21 mouse cellular contexts compared by ENCODE assay signal in genomic region chr9:64939281-64939680, GRCm38 (mm10). TPM values are rescaled to one million over a fixed set of nuclear protein-coding genes. Genes with fewer than 3 reads are reported as not detected.
A peak's percentile ranks its signal among the peaks of the same experiment; 100 is the strongest.
DNase-seq lines count a peak whose midpoint lies in the region; ATAC-seq and TF ChIP-seq lines count a peak whose summit lies in the region.
"Had no signal": no experiment of that assay in that cellular context is flagged by ENCODE, and none has a peak within 500 bp of the region (broad histone marks: within the 10 kb centered on the region; RNA-seq: fewer than 3 reads in every experiment).

No protein-coding gene starts in this region.

- H3K9me3 ChIP-seq in embryonic facial prominence, embryonic 14.5 days (ENCODE audit: control insufficient read depth, low read length): no peaks in the 10 kb centered on the region
- H3K9me3 ChIP-seq in embryonic facial prominence, embryonic 10.5 days: no peaks in the 10 kb centered on the region
- no peaks in the 10 kb centered on the region for H3K9me3 ChIP-seq in lung, embryonic 16.5 days (ENCODE audit: control insufficient read depth, low read length)
- no peaks in the 10 kb centered on the region for H3K9me3 ChIP-seq in liver, postnatal 0 days (ENCODE audit: low read length)
- H3K9me3 ChIP-seq in kidney, embryonic 14.5 days (ENCODE audit: control insufficient read depth, low read length): no peaks in the 10 kb centered on the region
- H3K9me3 ChIP-seq in stomach, postnatal 0 days (ENCODE audit: control insufficient read depth, low read length): no peaks in the 10 kb centered on the region
- H3K9me3 ChIP-seq: embryonic facial prominence, embryonic 15.5 days; forebrain, embryonic 12.5 days; heart, embryonic 15.5 days; hindbrain, embryonic 10.5 days; midbrain, embryonic 13.5 days had no signal

- H3K9ac ChIP-seq in embryonic facial prominence, embryonic 14.5 days (ENCODE audit: low read depth, low read length): 0 out of 2 replicates have a peak overlapping the region, but pooled peaks have one; percentile 15
- 0 out of 2 replicates have a peak overlapping the region, but pooled peaks have one; percentile 5 for H3K9ac ChIP-seq in lung, embryonic 16.5 days (ENCODE audit: low read length)
- no peak overlapping the region for H3K9ac ChIP-seq in liver, postnatal 0 days (replicated peaks)
- H3K9ac ChIP-seq in kidney, embryonic 14.5 days (ENCODE audit: low read depth, low read length): no peak overlapping the region
- H3K9ac ChIP-seq in stomach, postnatal 0 days (ENCODE audit: low read length): no peak overlapping the region
- H3K9ac ChIP-seq: embryonic facial prominence, embryonic 15.5 days; forebrain, embryonic 12.5 days; heart, embryonic 15.5 days; midbrain, embryonic 13.5 days had no signal

- TF ChIP-seq EP300 in liver, postnatal 0 days (IDR thresholded peaks at IDR 0.05; ENCODE audit: low read depth): no peak
- no peak for TF ChIP-seq EP300 in stomach, postnatal 0 days (optimal IDR thresholded peaks at IDR 0.05)

- H3K4me3 ChIP-seq in embryonic facial prominence, embryonic 14.5 days (ENCODE audit: low read depth, low read length): no peak overlapping the region
- H3K4me3 ChIP-seq in embryonic facial prominence, embryonic 10.5 days: no peak overlapping the region
- H3K4me3 ChIP-seq in lung, embryonic 16.5 days (ENCODE audit: low read length): no peak overlapping the region
- no peak overlapping the region for H3K4me3 ChIP-seq in liver, postnatal 0 days (ENCODE audit: low read depth, low read length)
- no peak overlapping the region for H3K4me3 ChIP-seq in kidney, embryonic 14.5 days (ENCODE audit: low read length)
- no peak overlapping the region for H3K4me3 ChIP-seq in stomach, postnatal 0 days (ENCODE audit: low read depth, low read length)
- H3K4me3 ChIP-seq: embryonic facial prominence, embryonic 15.5 days; forebrain, embryonic 12.5 days; heart, embryonic 15.5 days; hindbrain, embryonic 10.5 days; midbrain, embryonic 13.5 days had no signal

- WGBS in embryonic facial prominence, embryonic 14.5 days: 57% methylated on average over 4 of the region's 4 CpGs
- WGBS in embryonic facial prominence, embryonic 10.5 days: 66% methylated on average over 4 of the region's 4 CpGs
- WGBS in lung, embryonic 16.5 days: 40% methylated on average over 4 of the region's 4 CpGs
- 32% methylated on average over 4 of the region's 4 CpGs for WGBS in liver, postnatal 0 days (ENCODE audit: insufficient replicate concordance)
- WGBS in kidney, embryonic 14.5 days: 59% methylated on average over 4 of the region's 4 CpGs
- WGBS in stomach, postnatal 0 days: 46% methylated on average over 4 of the region's 4 CpGs

- DNase-seq in embryonic facial prominence, embryonic 14.5 days (ENCODE audit: low spot score): no peak
- no peak for DNase-seq in embryonic facial prominence, embryonic 10.5 days (ENCODE audit: low spot score)
- no peak for DNase-seq in lung, postnatal 36 days
- no peak for DNase-seq in liver, postnatal 0 days
- DNase-seq in stomach, postnatal 0 days (ENCODE audit: low spot score): no peak
- DNase-seq: cerebellum, adult 9-10 months; gastrocnemius, postnatal 10 days; heart, adult 18-20 months; kidney, adult 11 months; kidney, postnatal 14 days; thymus, adult 18-20 months; thymus, postnatal 4 days had no signal

- no peak overlapping the region for H3K27ac ChIP-seq in embryonic facial prominence, embryonic 14.5 days (replicated peaks; ENCODE audit: low read depth, low read length)
- H3K27ac ChIP-seq in embryonic facial prominence, embryonic 10.5 days (replicated peaks): no peak overlapping the region
- H3K27ac ChIP-seq in lung, embryonic 16.5 days (ENCODE audit: low read length): no peak overlapping the region
- no peak overlapping the region for H3K27ac ChIP-seq in liver, postnatal 0 days (ENCODE audit: low read depth)
- H3K27ac ChIP-seq in kidney, embryonic 14.5 days (ENCODE audit: low read depth, low read length): no peak overlapping the region
- no peak overlapping the region for H3K27ac ChIP-seq in stomach, postnatal 0 days (replicated peaks)
- H3K27ac ChIP-seq: embryonic facial prominence, embryonic 15.5 days; forebrain, embryonic 12.5 days; heart, embryonic 15.5 days; hindbrain, embryonic 10.5 days; midbrain, embryonic 13.5 days had no signal

- H3K36me3 ChIP-seq in embryonic facial prominence, embryonic 14.5 days (ENCODE audit: control insufficient read depth, insufficient read depth, low read length): no peaks in the 10 kb centered on the region
- H3K36me3 ChIP-seq in embryonic facial prominence, embryonic 10.5 days (replicated peaks): no peaks in the 10 kb centered on the region
- H3K36me3 ChIP-seq in lung, embryonic 16.5 days (ENCODE audit: control insufficient read depth, insufficient read depth, low read length): no peaks in the 10 kb centered on the region
- no peaks in the 10 kb centered on the region for H3K36me3 ChIP-seq in liver, postnatal 0 days (replicated peaks; ENCODE audit: insufficient read depth, low read length)
- H3K36me3 ChIP-seq in kidney, embryonic 14.5 days (ENCODE audit: control insufficient read depth, insufficient read depth, low read length): no peaks in the 10 kb centered on the region
- no peaks in the 10 kb centered on the region for H3K36me3 ChIP-seq in stomach, postnatal 0 days (ENCODE audit: control insufficient read depth, insufficient read depth, low read length)
- H3K36me3 ChIP-seq: embryonic facial prominence, embryonic 15.5 days; forebrain, embryonic 12.5 days; heart, embryonic 15.5 days; hindbrain, embryonic 10.5 days; midbrain, embryonic 13.5 days had no signal

- no peak for TF ChIP-seq CTCF in liver, postnatal 0 days (IDR thresholded peaks at IDR 0.05; ENCODE audit: low read depth)
- no peak for TF ChIP-seq CTCF in stomach, postnatal 0 days (IDR thresholded peaks at IDR 0.05; ENCODE audit: low read depth)

- 0 out of 2 replicates have a peak, but pooled peaks cover 6% of the 10 kb centered on the region for H3K4me1 ChIP-seq in embryonic facial prominence, embryonic 14.5 days (ENCODE audit: control insufficient read depth, insufficient read depth, low read length)
- peaks cover 11% of the 10 kb centered on the region for H3K4me1 ChIP-seq in embryonic facial prominence, embryonic 10.5 days
- peaks cover 15% of the 10 kb centered on the region for H3K4me1 ChIP-seq in lung, embryonic 16.5 days (replicated peaks; ENCODE audit: control insufficient read depth, insufficient read depth, low read length)
- H3K4me1 ChIP-seq in liver, postnatal 0 days (ENCODE audit: insufficient read depth): peaks cover 13% of the 10 kb centered on the region
- H3K4me1 ChIP-seq in kidney, embryonic 14.5 days (ENCODE audit: control insufficient read depth, insufficient read depth, low read length): peaks cover 7% of the 10 kb centered on the region; the same call in 1 of the 2 replicates
- H3K4me1 ChIP-seq in stomach, postnatal 0 days (replicated peaks; ENCODE audit: control insufficient read depth, insufficient read depth): no peaks in the 10 kb centered on the region

- H3K27me3 ChIP-seq in embryonic facial prominence, embryonic 14.5 days (replicated peaks; ENCODE audit: control insufficient read depth, insufficient read depth, low read length): no peaks in the 10 kb centered on the region
- H3K27me3 ChIP-seq in embryonic facial prominence, embryonic 10.5 days (replicated peaks; ENCODE audit: low read depth, poor library complexity, severe bottlenecking): peaks cover 31% of the 10 kb centered on the region
- H3K27me3 ChIP-seq in lung, embryonic 16.5 days (ENCODE audit: control insufficient read depth, insufficient read depth, low read depth, low read length): no peaks in the 10 kb centered on the region
- no peaks in the 10 kb centered on the region for H3K27me3 ChIP-seq in liver, postnatal 0 days (ENCODE audit: insufficient read depth, low read length)
- no peaks in the 10 kb centered on the region for H3K27me3 ChIP-seq in kidney, embryonic 14.5 days (ENCODE audit: control insufficient read depth, insufficient read depth, low read length)
- no peaks in the 10 kb centered on the region for H3K27me3 ChIP-seq in stomach, postnatal 0 days (ENCODE audit: control insufficient read depth, insufficient read depth, low read length)
- H3K27me3 ChIP-seq: embryonic facial prominence, embryonic 15.5 days; midbrain, embryonic 13.5 days had no signal

- ATAC-seq in embryonic facial prominence, embryonic 14.5 days (ENCODE audit: low read depth): no peak
- no peak for ATAC-seq in lung, embryonic 16.5 days (ENCODE audit: low read depth)
- peak; percentile 8; the same call in 1 of the 2 replicates for ATAC-seq in common myeloid progenitor, adult 5-6 weeks (replicated peaks; ENCODE audit: low read depth, poor library complexity, severe bottlenecking)
- no peak for ATAC-seq in liver, postnatal 0 days
- ATAC-seq in kidney, embryonic 14.5 days (ENCODE audit: low FRiP score, low TSS enrichment): no peak
- ATAC-seq in stomach, postnatal 0 days (ENCODE audit: low FRiP score, low TSS enrichment): no peak
- ATAC-seq: midbrain, embryonic 13.5 days had no signal

- H3K4me2 ChIP-seq in embryonic facial prominence, embryonic 14.5 days (ENCODE audit: low read depth, low read length): no peak overlapping the region
- H3K4me2 ChIP-seq in lung, embryonic 16.5 days (ENCODE audit: low read depth, low read length): no peak overlapping the region
- H3K4me2 ChIP-seq in liver, postnatal 0 days (ENCODE audit: low read depth, low read length): peak overlapping the region; percentile 42; the same call in 1 of the 2 replicates
- H3K4me2 ChIP-seq in kidney, embryonic 14.5 days (replicated peaks; ENCODE audit: low read depth, low read length): no peak overlapping the region
- no peak overlapping the region for H3K4me2 ChIP-seq in stomach, postnatal 0 days (replicated peaks; ENCODE audit: low read depth)
- H3K4me2 ChIP-seq: embryonic facial prominence, embryonic 15.5 days; forebrain, embryonic 12.5 days; heart, embryonic 15.5 days; midbrain, embryonic 13.5 days had no signal

RNA-seq across cellular contexts. Expression of gene Slc24a1, which starts 12.1 kb away (rescaled TPM):
- 0.09 TPM in 1 of 2 replicates, not detected in the other for polyA plus RNA-seq in embryonic facial prominence, embryonic 14.5 days (2014; fragmentation: Nextera tagmentation; extraction: Ambion mirVana)
- 0.02 and 0.04 TPM in 2 replicates for polyA plus RNA-seq in embryonic facial prominence, embryonic 10.5 days (2016; fragmentation: Nextera tagmentation; extraction: Ambion mirVana)
- polyA plus RNA-seq in lung, embryonic 16.5 days (2015; fragmentation: Nextera tagmentation; extraction: Ambion mirVana): 0.06 and 0.08 TPM in 2 replicates
- 0.18 TPM in 1 of 2 replicates, not detected in the other for total RNA-seq in common myeloid progenitor, adult 5-6 weeks (2017)
- 0.02 and 0.04 TPM in 2 replicates for polyA plus RNA-seq in liver, postnatal 0 days (2015; fragmentation: Nextera tagmentation; extraction: Ambion mirVana)
- not detected in 2 replicates for polyA plus RNA-seq in kidney, embryonic 14.5 days (2014; fragmentation: Nextera tagmentation; extraction: Ambion mirVana)
- polyA plus RNA-seq in stomach, postnatal 0 days (2015; fragmentation: Nextera tagmentation; extraction: Ambion mirVana): 0.01 and 0.05 TPM in 2 replicates
- total RNA-seq: adrenal gland, adult 18-20 months; gastrocnemius, postnatal 10 days had no signal
- polyA plus RNA-seq: hindbrain, embryonic 10.5 days had no signal

RNA-seq across cellular contexts. Expression of gene Ints14, which starts 21.4 kb away (rescaled TPM):
- 44.3 and 53.2 TPM in 2 replicates for polyA plus RNA-seq in embryonic facial prominence, embryonic 14.5 days (2014; fragmentation: Nextera tagmentation; extraction: Ambion mirVana)
- 67.3 and 71.4 TPM in 2 replicates for polyA plus RNA-seq in embryonic facial prominence, embryonic 10.5 days (2016; fragmentation: Nextera tagmentation; extraction: Ambion mirVana)
- polyA plus RNA-seq in lung, embryonic 16.5 days (2015; fragmentation: Nextera tagmentation; extraction: Ambion mirVana): 53.2 and 55.8 TPM in 2 replicates
- total RNA-seq in common myeloid progenitor, adult 5-6 weeks (2017): 30.4 and 37.1 TPM in 2 replicates
- 10.5 and 11.1 TPM in 2 replicates for polyA plus RNA-seq in liver, postnatal 0 days (2015; fragmentation: Nextera tagmentation; extraction: Ambion mirVana)
- 41.4 and 71.6 TPM in 2 replicates for polyA plus RNA-seq in kidney, embryonic 14.5 days (2014; fragmentation: Nextera tagmentation; extraction: Ambion mirVana)
- polyA plus RNA-seq in stomach, postnatal 0 days (2015; fragmentation: Nextera tagmentation; extraction: Ambion mirVana): 25.0 and 25.8 TPM in 2 replicates

Comparison
In these comparisons a context has a peak if more than half of its experiments do, and no peak if none do; other contexts are left out.
1. H3K9ac ChIP-seq: peak in embryonic facial prominence, embryonic 14.5 days (single experiment) and lung, embryonic 16.5 days (single experiment); none in liver, postnatal 0 days (single experiment), kidney, embryonic 14.5 days (single experiment) and stomach, postnatal 0 days (single experiment).